Mouse (Mus musculus): ENCODE measurements around the gene Trim43a. TPM values are rescaled to one million over a fixed set of nuclear protein-coding genes. Genes with fewer than 3 reads are reported as not detected.

The Trim43a gene
- total RNA-seq, 2 experiments from 2014 or later = not detected

Other genes starting within 250 kb of the Trim43a start
- 25.1 and 30.0 TPM in 2 replicates for gene Snx14, start 141.9 kb upstream of the Trim43a start, total RNA-seq (2014; fragmentation: Nextera tagmentation)
- gene Snx14, start 141.9 kb upstream of the Trim43a start, total RNA-seq (2017) = 17.9 and 30.3 TPM in 2 replicates
- gene Gm20537, start 124.3 kb upstream of the Trim43a start, total RNA-seq (2014; fragmentation: Nextera tagmentation) = not detected in 2 replicates
- not detected in 2 replicates for gene Gm20537, start 124.3 kb upstream of the Trim43a start, total RNA-seq (2017)
- gene Syncrip, start 98.3 kb upstream of the Trim43a start, total RNA-seq (2014; fragmentation: Nextera tagmentation) = 201 and 242 TPM in 2 replicates
- gene Syncrip, start 98.3 kb upstream of the Trim43a start, total RNA-seq (2017) = 352 and 418 TPM in 2 replicates
- gene Zfp949, start 32.9 kb upstream of the Trim43a start, total RNA-seq (2014; fragmentation: Nextera tagmentation) = 8.7 and 11.2 TPM in 2 replicates
- gene Zfp949, start 32.9 kb upstream of the Trim43a start, total RNA-seq (2017) = 9.9 and 11.4 TPM in 2 replicates
- 22.3 and 37.9 TPM in 2 replicates for gene Mthfsl, start 139.4 kb downstream of the Trim43a start, total RNA-seq (2014; fragmentation: Nextera tagmentation)
- 17.6 and 18.3 TPM in 2 replicates for gene Mthfsl, start 139.4 kb downstream of the Trim43a start, total RNA-seq (2017)
- gene Bcl2a1d, start 151.0 kb downstream of the Trim43a start, total RNA-seq (2014; fragmentation: Nextera tagmentation) = not detected in 2 replicates
- gene Bcl2a1d, start 151.0 kb downstream of the Trim43a start, total RNA-seq (2017) = 4.7 TPM in 1 of 2 replicates, not detected in the other

Data from megakaryocyte-erythroid progenitor cell, adult 5-6 weeks (primary cell).